Mouse (Mus musculus) gastrocnemius, postnatal 14 days (tissue): ENCODE data around the gene Dpy19l1. TPM values are rescaled to one million over a fixed set of nuclear protein-coding genes. Genes with fewer than 3 reads are reported as not detected.

Experiments
- DNase-seq: peaks from one replicate; pipeline ENCODE4 v3.0.0; 2021; ENCODE audit warnings: mixed read lengths
- intact Hi-C: fragments of 180-260 bp; cut with DNase I; formaldehyde crosslinking; loops from one replicate; pipeline ENCODE4 v1.15.1; 2025; ENCODE audit warnings: low total_unique reads
- total RNA-seq, 2 experiments: library from RNA; stranded (reverse); gene quantifications; 2 replicates each; pipeline ENCODE4 v1.2.3; 2021

The Dpy19l1 gene
- total RNA-seq, 2 experiments from 2014 or later, result 9.2 to 10.9 TPM

GRCm38 (mm10) chr9:24390807-24391370 is 112.1 kb downstream of the Dpy19l1 start:
- intact Hi-C loops, result no loop called here
- DNase-seq, result no peak

- DNase-seq, result no peak
Observed at GRCm38 (mm10) chr9:24387230-24387629, 115.7 kb downstream of the Dpy19l1 start.

GRCm38 (mm10) chr9:24379321-24379720 is 123.6 kb downstream of the Dpy19l1 start:
- DNase-seq, result no peak
- intact Hi-C loops, result no loop called here

More at GRCm38 (mm10) chr9:24387230-24387629, 115.7 kb downstream of the Dpy19l1 start:
- intact Hi-C loops, result no loop called here

GRCm38 (mm10) chr9:24378848-24379247 is 124.1 kb downstream of the Dpy19l1 start:
- intact Hi-C loops, result no loop called here

More at GRCm38 (mm10) chr9:24378848-24379247, 124.1 kb downstream of the Dpy19l1 start:
- no peak for DNase-seq

Other genes with a start within 250 kb of the Dpy19l1 start
- gene Cypt4, start 122.1 kb upstream of the Dpy19l1 start, total RNA-seq, result not detected
- not detected for gene Dpy19l2, start 193.2 kb upstream of the Dpy19l1 start, total RNA-seq